Mouse (Mus musculus) lung, postnatal 4 days (tissue): ENCODE data around the gene Ptger1.

ENCODE experiments used
- DNase-seq, 2 experiments: peaks; one replicate each; pipeline ENCODE4 v3.0.0; 2021

Gene Ptger1

GRCm38 (mm10) chr8:83656484-83657246 lies 9.8 kb upstream of the Ptger1 start:
- DNase-seq, result peak; percentile 67 to 85

- no peak for DNase-seq
Measured at GRCm38 (mm10) chr8:83660545-83660944, 5.9 kb upstream of the Ptger1 start.

- DNase-seq, result peak; percentile 46 to 65
Measured at GRCm38 (mm10) chr8:83660995-83661680, 5.3 kb upstream of the Ptger1 start.

GRCm38 (mm10) chr8:83662421-83662826 lies 4.1 kb upstream of the Ptger1 start:
- peak; percentile 93 to 95 for DNase-seq

- no peak for DNase-seq
Measured at GRCm38 (mm10) chr8:83664096-83664495, 2.4 kb upstream of the Ptger1 start.

GRCm38 (mm10) chr8:83664931-83665625 lies 1.4 kb upstream of the Ptger1 start:
- DNase-seq, result peak; percentile 63 to 83

GRCm38 (mm10) chr8:83666866-83667234 lies 372 bp downstream of the Ptger1 start:
- no peak for DNase-seq

GRCm38 (mm10) chr8:83667526-83667925 lies 1.0 kb downstream of the Ptger1 start:
- no peak for DNase-seq

- DNase-seq, result peak; percentile 84 to 86
Measured at GRCm38 (mm10) chr8:83668010-83668916, 1.8 kb downstream of the Ptger1 start.

GRCm38 (mm10) chr8:83669013-83669412 lies 2.5 kb downstream of the Ptger1 start:
- no peak for DNase-seq

GRCm38 (mm10) chr8:83672936-83673335 lies 6.5 kb downstream of the Ptger1 start:
- no peak for DNase-seq

GRCm38 (mm10) chr8:83674497-83674896 lies 8.0 kb downstream of the Ptger1 start:
- no peak for DNase-seq

- no peak for DNase-seq
Measured at GRCm38 (mm10) chr8:83679866-83680265, 13.4 kb downstream of the Ptger1 start.

GRCm38 (mm10) chr8:83680603-83681002 lies 14.1 kb downstream of the Ptger1 start:
- DNase-seq, result no peak

- peak in 1 of 2 experiments; percentile 71 for DNase-seq
Measured at GRCm38 (mm10) chr8:83681099-83681498, 14.6 kb downstream of the Ptger1 start.

GRCm38 (mm10) chr8:83684517-83684916 lies 18.0 kb downstream of the Ptger1 start:
- DNase-seq, result no peak

- DNase-seq, result no peak
Measured at GRCm38 (mm10) chr8:83689264-83689663, 22.8 kb downstream of the Ptger1 start.

GRCm38 (mm10) chr8:83693609-83694236 lies 27.2 kb downstream of the Ptger1 start:
- peak; percentile 57 to 60 for DNase-seq

- DNase-seq, result no peak
Measured at GRCm38 (mm10) chr8:83694369-83695160, 28.1 kb downstream of the Ptger1 start.

- DNase-seq, result peak; percentile 53 to 58
Measured at GRCm38 (mm10) chr8:83695351-83696106, 29.1 kb downstream of the Ptger1 start.
